Mouse (Mus musculus) cortical plate, adult 2 months (tissue): ENCODE results near the gene Ccser2. TPM values are rescaled to one million over a fixed set of nuclear protein-coding genes. Genes with fewer than 3 reads are reported as not detected.

Experiments used
- H3K27ac ChIP-seq: fragments of 200-500 bp; 2 replicates; pipeline ENCODE4 v1.5.1; 2012; ENCODE audit warnings: low read length, control low read depth, inconsistent platforms; ENCODE audit not compliant: insufficient read depth
- H3K4me1 ChIP-seq: fragments of 200-500 bp; 2 replicates; pipeline ENCODE4 v1.6.1; 2011; ENCODE audit warnings: low read length; ENCODE audit not compliant: control insufficient read depth, insufficient read depth
- H3K4me3 ChIP-seq: fragments of 200-500 bp; 2 replicates; pipeline ENCODE4 v1.5.1; 2011; ENCODE audit warnings: mild to moderate bottlenecking, low read length, control low read depth; ENCODE audit not compliant: insufficient read depth
- CTCF ChIP-seq: fragments of 200-500 bp; IDR thresholded peaks from 2 replicates; pipeline ENCODE4 v1.5.1; 2011; ENCODE audit warnings: mild to moderate bottlenecking, control low read depth, low read length; ENCODE audit not compliant: insufficient read depth; ENCODE audit errors: extremely low read depth
- POLR2A ChIP-seq: fragments of 200-500 bp; IDR thresholded peaks from 2 replicates; pipeline ENCODE4 v1.6.1; 2011; ENCODE audit warnings: mild to moderate bottlenecking, low read length, control low read depth; ENCODE audit not compliant: insufficient read depth; ENCODE audit errors: extremely low read depth
- polyA plus RNA-seq: library from polyadenylated mRNA; depleted of rRNA; stranded (reverse); fragments of >200 nt; gene quantifications from 2 replicates; pipeline ENCODE4 v1.2.3, GENCODE M21; 2012; rRNA removed

Gene Ccser2
- polyA plus RNA-seq, 1 experiment: 52.3 TPM

- H3K27ac ChIP-seq: no peak overlapping the region
- no peaks in the 10 kb centered on the region for H3K4me1 ChIP-seq
- TF ChIP-seq POLR2A (no peak), CTCF (no peak)
- H3K4me3 ChIP-seq: no peak overlapping the region
These were observed 109.6 kb downstream of the Ccser2 start for GRCm38 (mm10) chr14:36858932-36859331.

GRCm38 (mm10) chr14:36852972-36853371 lies 115.6 kb downstream of the Ccser2 start:
- H3K27ac ChIP-seq: no peak overlapping the region
- no peaks in the 10 kb centered on the region for H3K4me1 ChIP-seq
- no peak for TF ChIP-seq POLR2A
- no peak for TF ChIP-seq CTCF

GRCm38 (mm10) chr14:36848860-36849259 lies 119.7 kb downstream of the Ccser2 start:
- no peak overlapping the region for H3K27ac ChIP-seq
- no peak for TF ChIP-seq POLR2A
- no peak for TF ChIP-seq CTCF
- H3K4me3 ChIP-seq: no peak overlapping the region
- H3K4me1 ChIP-seq: no peaks in the 10 kb centered on the region

More at GRCm38 (mm10) chr14:36852972-36853371, 115.6 kb downstream of the Ccser2 start:
- no peak overlapping the region for H3K4me3 ChIP-seq

Other genes starting within 250 kb of the Ccser2 start
- 0.02 TPM in 1 of 2 replicates, not detected in the other for gene Rgr, start 80.2 kb upstream of the Ccser2 start, polyA plus RNA-seq
- gene Lrit1, start 86.1 kb upstream of the Ccser2 start, polyA plus RNA-seq: not detected in 2 replicates
- gene Lrit2, start 99.2 kb upstream of the Ccser2 start, polyA plus RNA-seq: not detected in 2 replicates
- 1.6 and 1.8 TPM in 2 replicates for gene Cdhr1, start 129.6 kb upstream of the Ccser2 start, polyA plus RNA-seq
- gene 2610528A11Rik, start 145.2 kb upstream of the Ccser2 start, polyA plus RNA-seq: 0.91 and 1.0 TPM in 2 replicates
- gene Ghitm, start 166.5 kb upstream of the Ccser2 start, polyA plus RNA-seq: 305 and 312 TPM in 2 replicates